Mouse (Mus musculus) lung, adult 2 months (tissue): ENCODE results near the gene Hinfp. TPM values are rescaled to one million over a fixed set of nuclear protein-coding genes. Genes with fewer than 3 reads are reported as not detected.

ENCODE experiments used
- DNase-seq: peaks from one replicate; pipeline ENCODE4 v3.0.0; 2022
- H3K4me1 ChIP-seq: fragments of 200-500 bp; 2 replicates; pipeline ENCODE4 v1.6.1; 2011; ENCODE audit warnings: low read length; ENCODE audit not compliant: control insufficient read depth, insufficient read depth
- H3K4me3 ChIP-seq: fragments of 200-500 bp; replicated peaks from 2 replicates; pipeline ENCODE3; 2011; ENCODE audit warnings: low read depth, mild to moderate bottlenecking, control low read depth, low read length; ENCODE audit errors: extremely low read depth
- CTCF ChIP-seq: fragments of 200-500 bp; IDR thresholded peaks from 2 replicates; pipeline ENCODE4 v1.5.1; 2011; ENCODE audit warnings: mild to moderate bottlenecking, low read length, control low read depth; ENCODE audit not compliant: insufficient read depth
- POLR2A ChIP-seq: fragments of 200-500 bp; IDR thresholded peaks from 2 replicates; pipeline ENCODE4 v1.6.1; 2011; ENCODE audit warnings: low read depth, mild to moderate bottlenecking, control low read depth, low read length, borderline replicate concordance; ENCODE audit errors: extremely low read depth
- WGBS: fragments of 180-500 bp; shearing (Covaris S2); methylation state at CpG from one replicate; pipeline ENCODE4 v1.1.7; 2018; 5-methylcytosine and 5-hydroxymethylcytosine counted together
- polyA plus RNA-seq: library from polyadenylated mRNA; depleted of rRNA; stranded (reverse); fragments of >200 nt; gene quantifications from 2 replicates; pipeline ENCODE4 v1.2.3, GENCODE M21; 2012

Hinfp gene
- polyA plus RNA-seq, 1 experiment: 21.3 TPM

DNA sequence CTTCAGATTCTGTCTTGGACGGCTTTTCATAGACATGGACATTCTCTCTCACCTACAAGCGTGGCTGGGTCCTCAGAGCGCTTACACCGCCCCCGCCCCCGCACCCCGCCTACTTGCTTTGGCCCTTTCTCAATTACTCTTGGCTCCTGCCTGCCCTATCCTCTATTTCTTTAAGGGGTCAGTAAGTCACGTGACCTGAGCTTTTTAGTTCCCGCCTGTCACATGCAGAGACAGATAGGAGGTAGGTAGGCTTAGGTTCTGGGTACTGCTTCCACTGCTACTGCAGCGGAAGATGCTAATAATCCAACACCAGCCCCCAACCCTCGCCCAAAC is 16.5 kb downstream of the Hinfp start:
- TF ChIP-seq CTCF (no peak), POLR2A (no peak)
- Histone ChIP-seq H3K4me3 (no peak overlapping the region), H3K4me1 (peaks cover 4% of the 10 kb centered on the region; the same call in 1 of the 2 replicates)
- 25% methylated on average over 11 of the region's 11 CpGs for WGBS
- no peak for DNase-seq

- H3K4me3 ChIP-seq: peak within 1 kb of the TSS; percentile 47
- TF ChIP-seq POLR2A (no peak), CTCF (no peak)
- peaks cover 4% of the 10 kb centered on the region; the same call in 1 of the 2 replicates for H3K4me1 ChIP-seq
- WGBS: 2% methylated on average over 38 of the region's 38 CpGs
- no peak for DNase-seq
Measured at GRCm38 (mm10) chr9:44288076-44288958, 17.2 kb downstream of the Hinfp start, which contains the start of gene Abcg4. Abcg4 (minus strand) TSS chr9:44288615.

DNA sequence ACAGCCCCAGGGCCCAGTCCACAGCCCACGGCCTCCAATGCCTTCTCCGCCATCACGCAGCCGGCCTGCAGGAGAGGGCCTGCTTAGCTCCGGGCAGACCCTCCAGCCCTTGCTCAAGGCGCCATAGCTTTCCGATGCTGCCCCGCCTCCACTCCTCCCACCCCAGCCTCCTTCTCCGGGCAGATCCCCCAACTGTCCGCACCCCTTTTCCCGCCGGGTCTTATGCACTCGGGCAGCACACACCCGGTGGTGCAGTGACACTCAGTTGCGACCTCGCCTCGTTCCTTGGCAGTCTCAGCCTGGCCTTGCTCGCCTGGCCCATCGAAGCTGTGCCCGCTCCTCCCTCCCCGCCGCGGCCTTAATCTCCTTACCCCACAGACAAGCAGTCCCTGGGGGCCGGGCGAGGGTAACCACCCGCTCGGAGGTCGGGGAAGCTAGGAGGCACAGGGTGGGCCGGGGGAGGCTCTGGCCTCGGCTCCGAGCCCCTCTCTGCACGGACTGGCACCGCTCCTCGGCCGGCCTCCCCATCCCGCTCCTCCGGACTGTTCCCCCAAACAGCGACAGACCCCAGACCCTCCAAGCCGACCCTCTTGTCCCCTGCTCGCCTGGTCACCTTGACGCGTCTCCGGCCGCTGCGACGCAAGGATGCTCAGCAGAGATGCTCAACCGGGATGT is 17.9 kb downstream of the Hinfp start:
- WGBS: 3% methylated on average over 47 of the region's 47 CpGs
- no peak for DNase-seq
- TF ChIP-seq POLR2A (no peak), CTCF (no peak)
- peaks cover 4% of the 10 kb centered on the region; the same call in 1 of the 2 replicates for H3K4me1 ChIP-seq
- H3K4me3 ChIP-seq: peak overlapping the region; percentile 47

DNA sequence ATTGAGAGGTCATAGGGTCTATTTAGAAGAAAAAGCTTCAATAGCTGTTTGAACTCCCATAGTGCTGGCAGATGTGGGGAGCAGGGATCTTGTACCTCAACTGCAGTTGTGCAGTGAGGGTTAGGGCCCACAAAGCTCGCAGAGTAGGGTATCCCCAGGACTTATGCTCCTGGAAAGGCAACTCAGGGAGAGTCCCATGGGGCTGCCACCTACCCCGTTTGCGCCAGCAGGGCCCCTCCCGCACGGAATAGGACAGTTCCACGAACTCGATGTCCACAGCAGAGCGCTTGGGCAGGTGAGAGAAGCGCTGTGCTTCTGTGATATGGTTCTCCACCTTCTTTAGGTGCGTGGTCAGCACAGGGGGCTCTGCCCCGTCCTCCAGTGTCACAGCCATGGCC is 18.5 kb downstream of the Hinfp start:
- 23% methylated on average over 11 of the region's 11 CpGs for WGBS
- TF ChIP-seq POLR2A: no peak
- no peak for TF ChIP-seq CTCF
- Histone ChIP-seq H3K4me1 (peaks cover 4% of the 10 kb centered on the region; the same call in 1 of the 2 replicates), H3K4me3 (no peak overlapping the region)
- no peak for DNase-seq

- Histone ChIP-seq H3K4me1 (peaks cover 4% of the 10 kb centered on the region; the same call in 1 of the 2 replicates), H3K4me3 (no peak overlapping the region)
- TF ChIP-seq CTCF (no peak), POLR2A (no peak)
- DNase-seq: no peak
- WGBS: 28% methylated on average over 6 of the region's 6 CpGs
Measured at GRCm38 (mm10) chr9:44286256-44286850, 19.1 kb downstream of the Hinfp start.

DNA sequence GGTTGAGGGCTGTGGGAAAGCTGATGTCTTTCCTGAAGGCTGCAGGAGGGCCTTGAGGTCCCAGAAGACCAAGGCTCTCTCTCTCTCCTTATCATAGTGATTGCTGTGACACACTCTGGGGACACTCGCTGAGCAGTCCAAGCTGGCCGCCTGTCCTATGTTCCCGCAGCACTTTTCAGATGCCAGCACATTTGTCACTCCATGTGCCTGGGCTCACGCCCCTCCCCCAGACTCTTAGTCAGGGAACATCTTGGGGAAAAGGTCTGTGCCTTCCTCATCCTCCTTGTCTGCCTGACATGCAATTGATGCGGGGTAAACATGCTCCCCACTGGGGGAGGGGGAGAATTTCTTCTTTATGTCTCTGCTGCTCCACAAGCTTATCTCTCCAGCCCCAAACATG is 22.3 kb downstream of the Hinfp start:
- Histone ChIP-seq H3K4me3 (no peak overlapping the region), H3K4me1 (peaks cover 4% of the 10 kb centered on the region; the same call in 1 of the 2 replicates)
- 54% methylated on average over 5 of the region's 5 CpGs for WGBS
- TF ChIP-seq POLR2A: no peak
- no peak for TF ChIP-seq CTCF
- DNase-seq: no peak

DNA sequence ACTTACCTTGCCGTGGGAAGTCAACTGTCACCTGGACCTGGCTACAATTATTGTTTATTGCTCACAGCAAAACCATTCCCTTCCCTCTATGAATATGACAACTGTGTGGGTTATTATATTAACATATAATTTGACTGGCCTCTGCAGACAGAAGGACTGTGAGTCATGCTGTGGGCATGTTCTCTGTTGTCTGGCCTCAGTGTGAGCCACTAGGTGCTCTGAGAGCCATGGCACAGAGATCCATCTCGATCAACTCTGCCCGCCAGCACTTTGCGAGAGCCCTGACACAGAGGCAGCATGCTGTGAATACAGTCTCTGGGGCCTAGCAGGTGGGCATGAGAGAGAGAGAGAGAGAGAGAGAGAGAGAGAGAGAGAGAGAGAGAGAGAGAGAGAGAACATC is 35.5 kb downstream of the Hinfp start:
- H3K4me1 ChIP-seq: peaks cover 7% of the 10 kb centered on the region
- H3K4me3 ChIP-seq: no peak overlapping the region
- TF ChIP-seq CTCF (no peak), POLR2A (no peak)
- 82% methylated on average over 4 of the region's 4 CpGs for WGBS
- DNase-seq: no peak

GRCm38 (mm10) chr9:44269077-44269476 is 36.4 kb downstream of the Hinfp start:
- WGBS: 81% methylated on average over 3 of the region's 3 CpGs
- no peak for TF ChIP-seq POLR2A
- peak; percentile 22; the same call in 1 of the 2 replicates for TF ChIP-seq CTCF
- H3K4me3 ChIP-seq: no peak overlapping the region
- no peak for DNase-seq
- peaks cover 7% of the 10 kb centered on the region for H3K4me1 ChIP-seq

- H3K4me1 ChIP-seq: peaks cover 7% of the 10 kb centered on the region
- TF ChIP-seq POLR2A: no peak
- TF ChIP-seq CTCF: no peak
- no peak for DNase-seq
- peak within 1 kb of the TSS; percentile 68 for H3K4me3 ChIP-seq
- 44% methylated on average over 6 of the region's 6 CpGs for WGBS
Measured at GRCm38 (mm10) chr9:44268432-44268831, 37.0 kb downstream of the Hinfp start, which contains the start of gene Nlrx1. Nlrx1 (minus strand) TSS chr9:44268599.
